Mouse (Mus musculus) layer of hippocampus, postnatal 25 days (tissue): Measurements from ENCODE around the gene Grsf1. TPM values are rescaled to one million over a fixed set of nuclear protein-coding genes. Genes with fewer than 3 reads are reported as not detected.

Source experiments
- DNase-seq, 2 experiments: peaks; one replicate each; pipeline ENCODE4 v3.0.0; 2022; ENCODE audit warnings: mixed read lengths in 2 of 2, low spot score in 1 of 2; ENCODE audit errors: extremely low spot score in 1 of 2
- total RNA-seq, 2 experiments: library from RNA; stranded (reverse); gene quantifications; 2 replicates each; pipeline ENCODE4 v1.2.3; 2021

Gene Grsf1
- total RNA-seq, 2 experiments from 2014 or later: 94.2 to 98.6 TPM

DNA sequence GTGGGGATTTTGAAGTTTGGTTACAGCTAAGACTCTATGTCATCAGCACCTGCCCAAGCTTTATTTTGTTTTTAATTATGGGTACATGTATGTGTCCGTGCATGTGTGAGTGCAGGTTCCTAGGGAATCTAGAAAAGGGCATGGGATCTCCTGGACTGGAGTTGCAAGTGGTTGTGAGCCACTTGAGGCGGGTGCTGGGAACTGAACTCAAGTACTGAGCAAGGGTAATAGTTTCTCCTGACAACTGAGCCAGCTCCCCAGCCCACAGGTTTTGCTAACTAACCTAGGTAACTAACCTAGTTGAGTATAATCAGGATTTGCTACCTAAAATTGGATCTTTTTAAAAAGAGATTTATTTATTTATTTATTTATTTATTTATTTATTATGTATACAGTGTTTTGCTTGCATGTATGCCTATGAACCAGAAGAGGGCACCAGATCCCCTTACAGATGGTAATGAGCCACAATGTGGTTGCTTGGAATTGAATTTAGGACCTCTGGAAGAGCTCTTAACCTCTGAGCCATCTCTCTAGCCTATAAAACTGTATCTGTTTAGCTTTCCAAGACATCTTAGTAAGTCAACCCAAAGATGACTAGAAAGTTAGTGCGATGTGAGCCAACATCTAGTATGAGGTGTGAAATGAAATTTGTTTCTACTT is 13.4 kb upstream of the Grsf1 start:
- no peak for DNase-seq

- no peak for DNase-seq
These were observed 12.7 kb upstream of the Grsf1 start for GRCm38 (mm10) chr5:88688583-88689187.

- DNase-seq: no peak
These were observed 12.0 kb upstream of the Grsf1 start for GRCm38 (mm10) chr5:88687996-88688406.

DNA sequence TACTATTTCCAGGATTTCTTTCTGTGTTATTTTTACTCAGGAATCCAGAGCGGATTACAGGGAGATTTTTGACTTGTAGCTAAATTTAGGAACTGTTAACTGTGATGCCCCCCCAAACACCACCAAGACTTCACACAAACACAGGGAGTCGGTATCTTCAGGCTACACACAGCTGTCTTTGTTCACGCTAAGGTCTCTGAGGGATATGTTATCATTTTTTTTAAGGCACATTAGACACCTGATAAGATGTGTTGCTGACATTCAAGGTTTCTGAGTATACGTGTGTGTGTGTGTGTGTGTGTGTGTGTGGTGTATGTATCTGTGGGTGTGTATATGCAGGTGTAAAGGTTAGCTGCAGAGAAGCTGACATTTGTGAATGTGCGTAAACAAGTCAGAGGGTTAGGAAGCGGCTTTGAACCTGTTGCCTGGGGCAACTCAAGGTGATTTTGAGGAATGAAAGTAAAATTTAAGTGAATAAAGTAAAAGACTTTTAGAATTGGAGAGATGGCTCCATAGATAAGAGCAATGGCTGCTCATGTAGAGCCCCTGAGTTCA is 9.9 kb upstream of the Grsf1 start:
- DNase-seq: no peak

DNA sequence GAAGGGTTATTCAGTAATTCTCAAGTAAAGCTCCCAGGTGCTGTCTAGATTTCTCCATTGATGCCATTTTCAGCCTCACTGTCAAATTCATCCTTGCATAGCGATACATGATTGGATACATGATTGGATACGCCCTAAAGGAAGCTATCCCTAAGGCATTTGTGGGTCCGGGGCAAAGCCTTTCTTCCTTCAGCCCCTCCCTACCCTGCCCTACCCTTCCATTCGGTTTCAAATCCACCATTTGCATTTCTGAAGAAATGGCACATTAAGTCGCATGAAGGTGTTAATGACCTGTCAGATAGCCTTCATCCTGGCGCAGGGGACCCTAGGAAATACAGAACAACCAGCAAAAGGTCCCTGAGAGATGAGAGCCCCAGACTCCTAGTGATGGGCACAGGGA is 9.3 kb upstream of the Grsf1 start:
- no peak for DNase-seq

DNA sequence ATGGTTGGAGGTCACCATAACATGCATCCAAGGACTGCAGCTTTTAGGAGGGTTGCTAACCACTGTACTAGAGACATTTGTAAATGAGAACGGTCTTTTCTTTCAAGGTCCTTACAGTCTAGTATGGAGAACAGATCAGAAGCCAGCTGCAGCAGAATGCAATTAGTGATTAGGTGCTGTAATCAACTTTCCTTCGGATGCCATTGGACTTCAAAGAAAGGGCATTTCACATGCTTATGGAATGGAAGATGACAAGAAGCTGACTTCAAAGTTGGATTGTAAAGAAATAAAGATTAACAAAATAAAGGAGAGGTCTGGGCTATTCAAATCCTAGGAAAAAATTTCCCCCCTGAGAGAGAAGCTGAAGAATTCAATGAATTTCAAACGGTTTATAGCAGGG is 8.3 kb upstream of the Grsf1 start:
- no peak for DNase-seq

- DNase-seq: no peak
These were observed 7.7 kb upstream of the Grsf1 start for GRCm38 (mm10) chr5:88683706-88684105.

GRCm38 (mm10) chr5:88680567-88680966 is 4.6 kb upstream of the Grsf1 start:
- DNase-seq: no peak

GRCm38 (mm10) chr5:88679341-88679740 is 3.4 kb upstream of the Grsf1 start:
- DNase-seq: no peak

DNA sequence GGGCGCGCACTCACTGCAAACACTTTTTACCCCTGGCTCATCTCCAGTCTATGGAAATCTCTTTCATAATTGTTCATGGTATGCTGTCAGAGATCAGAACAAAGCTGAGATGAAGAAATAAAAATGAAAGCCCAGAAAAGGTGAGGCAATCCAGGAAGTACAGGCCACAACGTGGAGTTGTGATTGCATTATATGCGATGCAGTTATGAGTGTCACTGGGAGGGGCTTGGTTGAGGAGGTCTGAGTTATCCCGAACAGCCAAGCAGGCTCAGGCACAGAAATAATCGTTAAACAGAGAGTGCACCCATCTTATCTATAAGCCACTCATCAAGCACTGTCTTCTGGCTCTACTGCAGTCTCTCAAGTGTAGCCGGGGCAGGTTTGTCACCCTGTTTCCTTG is 3.0 kb upstream of the Grsf1 start:
- DNase-seq: no peak

GRCm38 (mm10) chr5:88674703-88675442 is 1.1 kb downstream of the Grsf1 start:
- peak; percentile 19 to 23 for DNase-seq

DNA sequence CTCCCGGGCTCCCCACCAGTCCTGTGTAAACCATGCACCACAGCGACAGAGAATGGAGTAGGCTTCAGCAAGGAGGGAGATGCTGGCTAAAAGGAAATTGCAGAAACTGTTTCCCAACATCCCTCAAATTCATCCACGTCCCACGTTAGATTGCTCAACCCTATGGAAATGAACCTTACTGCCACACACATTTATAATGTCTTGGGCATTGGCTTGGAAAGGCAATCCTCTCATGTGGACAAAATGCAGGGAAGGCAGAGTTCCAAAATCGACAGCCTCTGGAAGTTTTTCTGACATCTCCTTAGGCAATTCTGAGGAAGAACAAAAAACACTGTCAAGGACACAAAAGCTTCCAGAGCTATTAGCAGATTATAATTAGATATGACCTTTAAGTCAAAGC is 12.1 kb downstream of the Grsf1 start:
- DNase-seq: no peak

GRCm38 (mm10) chr5:88663151-88663550 is 12.8 kb downstream of the Grsf1 start:
- DNase-seq: no peak

DNA sequence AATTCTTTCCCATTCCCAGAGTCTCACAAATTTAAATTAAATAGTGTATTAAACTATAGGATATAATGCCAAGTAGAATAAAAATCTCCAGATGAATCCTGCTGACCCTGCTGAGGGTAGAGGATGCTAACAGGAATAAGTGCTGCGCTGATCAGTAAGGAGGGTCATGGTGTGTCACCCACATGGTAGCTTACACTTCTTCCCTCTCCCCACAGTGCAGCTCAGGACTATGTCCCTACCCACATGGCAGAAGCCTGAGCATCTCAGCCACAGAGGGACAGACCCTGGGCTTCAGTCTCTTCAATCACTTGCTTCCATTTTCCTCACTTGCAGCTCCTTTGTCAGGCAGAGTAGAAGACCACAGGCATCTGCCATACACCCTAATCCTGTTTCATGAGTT is 18.1 kb downstream of the Grsf1 start:
- DNase-seq: no peak

DNA sequence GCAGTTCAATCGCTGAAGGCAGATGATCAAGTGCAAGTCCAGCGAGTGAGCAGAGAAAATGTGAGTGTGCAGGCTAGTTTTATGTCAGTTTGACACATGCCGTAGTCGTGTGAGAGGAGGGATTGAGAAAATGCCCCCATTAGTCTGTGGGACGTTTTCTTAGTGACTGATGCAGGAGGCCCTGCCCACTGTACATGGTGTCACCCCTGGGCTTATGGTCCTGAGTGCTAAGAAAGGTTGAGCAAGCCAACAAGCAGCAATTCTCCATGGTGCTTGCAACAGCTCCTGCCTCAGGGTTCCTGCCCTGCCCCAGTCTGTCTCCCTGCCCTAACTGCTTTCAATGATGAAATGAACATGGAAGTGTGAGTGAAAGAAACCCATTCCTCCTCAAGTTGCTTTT is 23.4 kb downstream of the Grsf1 start:
- no peak for DNase-seq

- DNase-seq: no peak
These were observed 26.5 kb downstream of the Grsf1 start for GRCm38 (mm10) chr5:88649250-88650173.

GRCm38 (mm10) chr5:88645405-88645804 is 30.6 kb downstream of the Grsf1 start:
- DNase-seq: no peak

DNA sequence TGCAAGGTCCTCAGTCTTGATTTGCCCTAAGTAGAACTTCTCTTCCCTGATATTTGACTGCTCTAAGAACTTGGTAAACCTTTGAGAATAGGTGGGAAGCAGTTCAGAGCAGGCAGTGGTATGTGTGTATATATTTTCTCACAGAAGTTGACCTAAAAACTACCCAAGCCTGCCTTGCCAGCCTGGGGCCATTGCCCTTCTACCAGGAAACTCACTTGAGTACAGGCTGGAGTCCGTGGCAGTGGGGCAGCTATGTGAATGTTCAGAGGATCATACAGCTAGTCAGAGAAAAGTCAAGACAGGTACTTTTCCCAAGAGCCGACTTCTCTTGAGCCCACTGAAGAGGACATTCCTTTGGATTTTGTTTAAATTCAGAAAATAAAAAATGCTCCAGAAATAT is 31.1 kb downstream of the Grsf1 start:
- no peak for DNase-seq

DNA sequence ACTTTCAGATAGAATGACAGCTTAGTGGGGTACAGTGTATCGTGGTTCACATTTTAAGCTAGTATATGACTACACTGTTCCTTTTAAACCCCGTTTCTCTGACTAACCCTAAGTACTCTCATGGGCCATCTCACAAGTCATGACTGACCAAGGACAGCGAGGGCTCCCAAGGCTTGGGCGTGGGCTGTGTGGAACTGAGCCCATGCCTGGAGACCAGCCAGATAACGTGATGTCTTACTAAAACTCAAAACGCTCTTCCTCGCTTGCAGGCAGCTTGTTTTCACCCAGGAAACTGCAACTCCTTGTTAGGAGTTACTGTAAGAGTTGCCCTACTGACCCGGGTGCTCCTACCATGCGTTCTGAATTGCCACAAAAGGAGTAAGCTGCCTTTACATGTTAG is 32.5 kb downstream of the Grsf1 start:
- no peak for DNase-seq

DNA sequence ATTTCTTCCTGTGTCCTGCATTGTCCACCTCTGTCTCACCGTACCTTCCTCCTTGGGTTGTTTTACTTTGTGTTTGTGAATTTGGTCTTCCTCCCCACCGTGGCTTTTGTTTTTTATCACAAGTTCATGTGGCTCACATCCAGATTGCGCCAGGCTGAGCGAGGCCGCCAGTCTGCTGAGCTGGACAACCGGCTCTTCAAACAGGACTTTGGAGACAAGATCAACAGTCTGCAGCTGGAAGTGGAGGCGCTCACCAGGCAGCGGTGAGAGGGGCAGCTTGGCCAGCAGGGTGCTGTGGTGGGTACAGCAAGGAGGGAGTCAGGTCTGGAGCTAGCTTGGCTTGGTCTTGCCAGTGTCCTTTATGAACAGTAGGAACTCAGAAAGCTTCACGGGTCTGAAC is 33.2 kb downstream of the Grsf1 start:
- DNase-seq: no peak
